Comparison of ENCODE assay signal across 8 mouse cellular contexts in the genomic region with DNA sequence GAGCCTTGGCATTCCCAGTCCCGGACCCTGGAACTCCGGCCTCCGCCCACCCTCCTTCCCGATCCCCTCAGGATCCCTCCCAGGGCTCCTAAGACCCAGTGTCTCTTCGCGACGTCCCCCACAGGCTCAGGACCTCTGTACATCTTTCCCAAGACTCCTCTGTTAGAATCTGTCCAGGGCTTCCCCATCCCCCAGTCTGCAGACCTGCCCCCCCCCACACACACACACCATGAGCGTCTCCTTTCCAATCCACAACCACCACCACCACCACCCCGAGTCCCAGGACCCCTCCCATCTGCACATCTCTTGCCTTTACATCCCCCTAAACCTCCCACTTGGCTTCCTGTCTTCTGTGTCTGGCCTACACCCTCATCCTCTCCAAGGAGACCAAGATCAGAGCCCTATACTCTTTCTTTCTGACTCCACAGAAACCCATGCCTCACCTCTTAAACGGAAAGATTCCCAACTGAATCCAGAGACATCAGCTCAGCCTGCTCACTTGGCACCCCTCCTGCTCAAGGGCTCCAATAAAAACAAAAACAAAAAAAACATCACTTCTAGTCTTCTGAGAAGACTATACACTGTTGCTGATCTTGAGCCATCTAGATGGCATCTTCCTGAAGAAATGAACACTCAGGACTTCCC. TPM values are rescaled to one million over a fixed set of nuclear protein-coding genes. Genes with fewer than 3 reads are reported as not detected.
DNase-seq lines count a peak whose midpoint lies in the region; ATAC-seq and TF ChIP-seq lines count a peak whose summit lies in the region.

No protein-coding gene starts in this region.

- peak overlapping the region; percentile 93 for H3K4me2 ChIP-seq in lung, postnatal 0 days (replicated peaks; ENCODE audit: low read depth, low read length)
- H3K4me2 ChIP-seq in embryonic facial prominence, embryonic 13.5 days = peak overlapping the region; percentile 77
- H3K4me2 ChIP-seq in kidney, embryonic 15.5 days = peak overlapping the region; percentile 80
- H3K4me2 ChIP-seq in neural tube, embryonic 15.5 days = peak overlapping the region; percentile 62

- no peaks in the 10 kb centered on the region for H3K27me3 ChIP-seq in lung, postnatal 0 days (replicated peaks; ENCODE audit: insufficient read depth, low read length)
- H3K27me3 ChIP-seq in embryonic facial prominence, embryonic 13.5 days = no peaks in the 10 kb centered on the region
- H3K27me3 ChIP-seq in kidney, embryonic 15.5 days = no peaks in the 10 kb centered on the region
- no peaks in the 10 kb centered on the region for H3K27me3 ChIP-seq in neural tube, embryonic 15.5 days (replicated peaks)

- no peak for TF ChIP-seq CTCF in lung, postnatal 0 days (IDR thresholded peaks at IDR 0.05)

- no peaks in the 10 kb centered on the region for H3K4me1 ChIP-seq in lung, postnatal 0 days (ENCODE audit: insufficient read depth, low read depth, low read length)
- H3K4me1 ChIP-seq in embryonic facial prominence, embryonic 13.5 days = peaks cover 18% of the 10 kb centered on the region
- peaks cover 11% of the 10 kb centered on the region for H3K4me1 ChIP-seq in kidney, embryonic 15.5 days
- peaks cover 42% of the 10 kb centered on the region for H3K4me1 ChIP-seq in neural tube, embryonic 15.5 days

- TF ChIP-seq EP300 in lung, postnatal 0 days (IDR thresholded peaks at IDR 0.05) = no peak

- no peaks in the 10 kb centered on the region for H3K9me3 ChIP-seq in lung, postnatal 0 days (ENCODE audit: low read length)
- H3K9me3 ChIP-seq in embryonic facial prominence, embryonic 13.5 days = no peaks in the 10 kb centered on the region
- H3K9me3 ChIP-seq in kidney, embryonic 15.5 days (replicated peaks) = no peaks in the 10 kb centered on the region
- no peaks in the 10 kb centered on the region for H3K9me3 ChIP-seq in neural tube, embryonic 15.5 days (replicated peaks)

- peak overlapping the region; percentile 82 for H3K4me3 ChIP-seq in lung, postnatal 0 days (ENCODE audit: low read depth, low read length)
- H3K4me3 ChIP-seq in embryonic facial prominence, embryonic 13.5 days = peak overlapping the region; percentile 84
- peak overlapping the region; percentile 59 for H3K4me3 ChIP-seq in kidney, embryonic 15.5 days (replicated peaks)
- H3K4me3 ChIP-seq in neural tube, embryonic 15.5 days (replicated peaks) = peak overlapping the region; percentile 94

- H3K9ac ChIP-seq in lung, postnatal 0 days (replicated peaks; ENCODE audit: low read depth) = peak overlapping the region; percentile 66
- H3K9ac ChIP-seq in embryonic facial prominence, embryonic 13.5 days = peak overlapping the region; percentile 88
- H3K9ac ChIP-seq in kidney, embryonic 15.5 days = peak overlapping the region; percentile 65
- peak overlapping the region; percentile 95 for H3K9ac ChIP-seq in neural tube, embryonic 15.5 days (replicated peaks)

- ATAC-seq in lung, postnatal 0 days = no peak
- no peak for ATAC-seq in embryonic facial prominence, embryonic 13.5 days (ENCODE audit: insufficient number of reproducible peaks, insufficient read depth, low FRiP score, low TSS enrichment, low read depth)
- peak; percentile 3; the same call in 1 of the 2 replicates for ATAC-seq in kidney, embryonic 15.5 days (replicated peaks; ENCODE audit: low FRiP score)
- peak; percentile 14 for ATAC-seq in neural tube, embryonic 15.5 days (ENCODE audit: low FRiP score)

- no peak overlapping the region for H3K27ac ChIP-seq in lung, postnatal 0 days (ENCODE audit: low read length)
- H3K27ac ChIP-seq in embryonic facial prominence, embryonic 13.5 days = no peak overlapping the region
- H3K27ac ChIP-seq in kidney, embryonic 15.5 days = no peak overlapping the region
- H3K27ac ChIP-seq in neural tube, embryonic 15.5 days (replicated peaks) = peak overlapping the region; percentile 82

- no peaks in the 10 kb centered on the region for H3K36me3 ChIP-seq in lung, postnatal 0 days (ENCODE audit: insufficient read depth, low read length)
- 0 out of 2 replicates have a peak, but pooled peaks cover 3% of the 10 kb centered on the region for H3K36me3 ChIP-seq in embryonic facial prominence, embryonic 13.5 days
- no peaks in the 10 kb centered on the region for H3K36me3 ChIP-seq in kidney, embryonic 15.5 days
- H3K36me3 ChIP-seq in neural tube, embryonic 15.5 days = peaks cover 8% of the 10 kb centered on the region; the same call in 1 of the 2 replicates

- WGBS in lung, postnatal 0 days = 5% methylated on average over 7 of the region's 10 CpGs
- 11% methylated on average over 10 of the region's 10 CpGs for WGBS in embryonic facial prominence, embryonic 13.5 days
- 12% methylated on average over 10 of the region's 10 CpGs for WGBS in kidney, embryonic 15.5 days
- 7% methylated on average over 9 of the region's 10 CpGs for WGBS in neural tube, embryonic 15.5 days

- DNase-seq in lung, postnatal 0 days (ENCODE audit: low spot score) = peak; percentile 27
- DNase-seq in lung, postnatal 10 days = no peak
- DNase-seq in embryo, embryonic 10 days (ENCODE audit: low spot score) = no peak
- no peak for DNase-seq in ovary, postnatal 36 days (ENCODE audit: low spot score)
- DNase-seq in adrenal gland, postnatal 10 days = no peak

RNA-seq across cellular contexts. Expression of a gene that starts 0.6 kb away (rescaled TPM):
- 11.3 and 11.9 TPM in 2 replicates for polyA plus RNA-seq in lung, postnatal 0 days (2015; fragmentation: Nextera tagmentation; extraction: Ambion mirVana)
- 34.6 and 36.3 TPM in 2 replicates for polyA plus RNA-seq in embryonic facial prominence, embryonic 13.5 days (2015; fragmentation: Nextera tagmentation; extraction: Ambion mirVana)
- polyA plus RNA-seq in kidney, embryonic 15.5 days (2015; fragmentation: Nextera tagmentation; extraction: Ambion mirVana) = 23.7 and 28.8 TPM in 2 replicates
- 90.0 and 107 TPM in 2 replicates for polyA plus RNA-seq in neural tube, embryonic 15.5 days (2015; fragmentation: Nextera tagmentation; extraction: Ambion mirVana)
- 10 to 100 TPM; 29.6 to 46.0 TPM for total RNA-seq in adrenal gland, postnatal 10 days (2021)

RNA-seq across cellular contexts. Expression of a gene that starts 33.1 kb away (rescaled TPM):
- not detected in 2 replicates for polyA plus RNA-seq in lung, postnatal 0 days (2015; fragmentation: Nextera tagmentation; extraction: Ambion mirVana)
- polyA plus RNA-seq in embryonic facial prominence, embryonic 13.5 days (2015; fragmentation: Nextera tagmentation; extraction: Ambion mirVana) = not detected in 2 replicates
- polyA plus RNA-seq in kidney, embryonic 15.5 days (2015; fragmentation: Nextera tagmentation; extraction: Ambion mirVana) = not detected in 2 replicates
- not detected in 2 replicates for polyA plus RNA-seq in neural tube, embryonic 15.5 days (2015; fragmentation: Nextera tagmentation; extraction: Ambion mirVana)
- under 1 TPM; 0.69 to 1.00 TPM for total RNA-seq in adrenal gland, postnatal 10 days (2021)

RNA-seq across cellular contexts. Expression of a gene that starts 50.3 kb away (rescaled TPM):
- polyA plus RNA-seq in lung, postnatal 0 days (2015; fragmentation: Nextera tagmentation; extraction: Ambion mirVana) = 0.89 and 0.99 TPM in 2 replicates
- 2.3 and 3.3 TPM in 2 replicates for polyA plus RNA-seq in embryonic facial prominence, embryonic 13.5 days (2015; fragmentation: Nextera tagmentation; extraction: Ambion mirVana)
- polyA plus RNA-seq in kidney, embryonic 15.5 days (2015; fragmentation: Nextera tagmentation; extraction: Ambion mirVana) = 4.4 and 4.9 TPM in 2 replicates
- polyA plus RNA-seq in neural tube, embryonic 15.5 days (2015; fragmentation: Nextera tagmentation; extraction: Ambion mirVana) = 36.2 and 37.5 TPM in 2 replicates
- total RNA-seq in adrenal gland, postnatal 10 days (2021) = 1 to 10 TPM; 2.6 to 4.2 TPM

RNA-seq across cellular contexts. Expression of a gene that starts 59.6 kb away (rescaled TPM):
- polyA plus RNA-seq in lung, postnatal 0 days (2015; fragmentation: Nextera tagmentation; extraction: Ambion mirVana) = 6.0 and 7.8 TPM in 2 replicates
- polyA plus RNA-seq in embryonic facial prominence, embryonic 13.5 days (2015; fragmentation: Nextera tagmentation; extraction: Ambion mirVana) = 1.8 and 2.5 TPM in 2 replicates
- polyA plus RNA-seq in kidney, embryonic 15.5 days (2015; fragmentation: Nextera tagmentation; extraction: Ambion mirVana) = 0.78 and 1.0 TPM in 2 replicates
- polyA plus RNA-seq in neural tube, embryonic 15.5 days (2015; fragmentation: Nextera tagmentation; extraction: Ambion mirVana) = 0.57 TPM in 1 of 2 replicates, not detected in the other
- 1 to 10 TPM; 8.5 to 8.6 TPM for total RNA-seq in adrenal gland, postnatal 10 days (2021)

Comparison
In these comparisons a context has a peak if more than half of its experiments do, and no peak if none do; other contexts are left out.
1. ATAC-seq: peak in kidney, embryonic 15.5 days (single experiment) and neural tube, embryonic 15.5 days (single experiment); none in lung, postnatal 0 days (single experiment) and embryonic facial prominence, embryonic 13.5 days (single experiment).
2. Peak in every context shown above with its lines, with median percentiles within 50 percentile points of each other: H3K4me2 ChIP-seq, H3K4me3 ChIP-seq and H3K9ac ChIP-seq.